Mouse (Mus musculus) liver (tissue): ENCODE data around the gene Mt3.
"Not testable (repeated sequence)": the region's sequence is repeated elsewhere in the genome, so short reads cannot be mapped to it uniquely, and the experiment has no call there.

Experiments used
- DNase-seq: peaks from one replicate; pipeline ENCODE4 v3.0.0-alpha.2; 2020; ENCODE audit warnings: mixed read lengths

The Mt3 gene

GRCm38 (mm10) chr8:94152513-94153300 lies at the start of gene Mt3:
Gene Mt3, plus strand, starts transcription at chr8:94152607.
- peak; percentile 65 for DNase-seq

DNA sequence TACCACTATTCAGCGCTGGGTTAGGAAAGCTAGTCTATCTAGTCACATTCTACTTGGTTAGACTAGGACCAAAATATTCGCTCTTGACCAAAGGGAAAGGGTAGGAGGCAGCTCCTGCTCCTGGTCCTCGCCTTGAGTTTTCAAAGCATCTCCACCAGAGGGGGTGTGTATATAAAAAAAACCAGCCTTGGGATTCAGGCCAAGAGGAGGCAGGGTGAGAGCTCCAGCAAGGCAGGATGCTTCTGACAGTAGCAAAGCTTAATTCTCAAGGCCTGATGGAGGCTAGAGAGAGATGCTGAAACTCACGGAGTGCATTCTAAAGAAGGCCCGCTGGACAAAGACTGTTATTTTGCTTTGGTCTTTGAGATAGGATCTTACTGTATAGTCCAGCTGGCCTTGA lies 48.3 kb upstream of the Mt3 start:
- no peak for DNase-seq

DNA sequence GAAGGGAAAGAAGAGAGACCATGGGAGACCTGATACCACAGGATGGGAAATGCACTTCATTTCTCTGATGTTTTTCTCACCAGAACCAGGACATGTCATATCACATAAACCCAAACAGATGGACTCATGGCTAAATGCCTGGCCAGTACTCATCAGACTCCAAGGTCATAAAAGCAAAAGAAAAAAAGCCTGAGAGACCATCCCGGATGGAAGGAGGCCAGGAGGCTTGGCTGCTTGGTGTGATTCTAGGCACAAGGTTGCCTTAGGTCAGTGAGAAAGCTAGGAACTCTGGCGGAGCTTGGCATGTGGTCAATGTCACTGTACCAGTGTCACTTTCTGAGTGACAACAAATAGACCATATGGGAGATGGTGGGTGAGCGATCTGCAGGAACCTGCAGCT lies 44.5 kb upstream of the Mt3 start:
- no peak for DNase-seq

GRCm38 (mm10) chr8:94109396-94109795 lies 43.0 kb upstream of the Mt3 start:
- DNase-seq, result peak; percentile 86

DNA sequence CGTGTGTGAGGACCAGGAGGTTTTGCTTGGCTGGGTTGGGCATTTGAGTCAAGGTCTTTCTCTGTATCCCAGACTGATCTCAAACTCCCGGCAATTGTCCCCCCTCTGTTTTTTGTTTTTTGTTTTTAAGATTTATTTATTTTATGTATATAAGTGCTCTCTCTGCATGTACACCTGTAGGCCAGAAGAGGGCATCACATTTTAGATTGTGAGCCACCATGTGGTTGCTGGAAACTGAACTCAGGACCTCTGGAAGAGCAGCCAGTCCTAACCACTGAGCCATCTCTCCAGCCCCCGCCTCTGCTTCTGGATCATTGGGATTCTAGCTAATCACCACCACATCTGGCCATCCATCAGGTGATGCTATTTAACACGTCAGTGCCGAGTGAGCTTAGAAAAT lies 42.6 kb upstream of the Mt3 start:
- DNase-seq, result peak; percentile 20

DNA sequence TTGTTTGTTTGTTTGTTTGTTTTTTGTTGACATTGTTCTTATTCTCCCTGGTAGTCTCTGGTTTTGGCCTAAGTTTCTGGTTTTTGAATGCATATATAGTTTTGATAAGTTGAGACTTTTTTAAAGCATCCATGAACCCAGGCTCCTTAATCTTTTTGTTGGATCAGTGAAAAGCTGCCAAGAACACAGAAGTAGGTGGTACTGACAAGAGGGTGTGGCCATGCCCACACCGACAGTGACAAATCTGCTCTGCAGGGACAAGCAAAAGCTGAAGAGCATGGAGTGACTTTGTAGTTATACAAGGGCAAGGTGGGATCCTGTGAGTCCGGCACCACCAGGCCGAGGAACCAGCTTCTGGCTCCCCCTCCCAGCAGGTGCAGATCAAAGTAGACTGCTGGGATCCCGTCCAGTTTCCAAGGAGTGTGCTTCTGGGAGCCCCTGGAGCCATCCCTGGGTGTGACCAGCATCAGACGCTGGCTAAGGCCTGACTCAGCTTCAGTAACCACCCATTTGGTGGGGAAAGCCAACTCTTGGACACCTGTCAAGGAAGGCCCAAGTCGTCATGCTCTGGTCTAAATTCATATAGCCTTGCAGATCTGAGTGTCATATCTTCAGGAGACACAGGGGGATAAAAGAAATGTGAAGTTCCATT lies 41.8 kb upstream of the Mt3 start:
- peak; percentile 52 for DNase-seq

DNA sequence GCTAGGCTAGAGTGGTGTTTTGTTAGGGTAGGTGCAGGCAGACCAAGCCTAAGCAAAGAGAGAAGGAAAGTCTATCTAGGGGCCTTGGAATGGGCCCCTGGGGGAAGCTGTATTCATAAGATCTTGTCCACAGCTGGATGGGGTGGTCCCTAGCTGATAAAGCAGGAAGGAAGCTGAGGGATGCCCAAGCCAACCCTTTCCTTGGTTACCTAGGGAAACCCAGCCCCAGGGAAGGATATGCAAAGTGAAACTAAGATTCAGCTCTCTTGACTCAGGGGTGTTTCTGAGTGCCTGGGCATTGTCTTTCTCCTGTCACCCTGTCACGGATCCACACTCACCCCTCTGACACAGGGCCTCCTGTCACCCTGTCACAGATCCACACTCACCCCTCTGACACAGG lies 39.0 kb upstream of the Mt3 start:
- no peak for DNase-seq

DNA sequence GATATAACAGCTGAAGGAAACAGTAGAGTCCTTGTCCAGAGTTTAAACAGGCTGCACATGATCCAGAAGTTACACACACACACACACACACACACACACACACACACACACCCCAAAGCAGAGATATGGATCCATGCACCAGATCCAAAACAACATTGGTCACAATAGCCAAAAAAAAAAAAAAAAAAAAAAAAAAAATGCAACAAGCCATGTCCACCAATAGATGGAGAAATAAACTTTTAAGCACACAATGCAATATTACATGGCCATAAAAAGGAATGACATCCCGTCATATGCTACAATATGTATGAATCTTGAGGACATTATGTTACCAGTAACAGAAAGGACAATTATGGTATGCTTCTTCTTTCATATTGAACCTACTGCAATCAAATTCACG lies 38.4 kb upstream of the Mt3 start:
- DNase-seq, result no peak

DNA sequence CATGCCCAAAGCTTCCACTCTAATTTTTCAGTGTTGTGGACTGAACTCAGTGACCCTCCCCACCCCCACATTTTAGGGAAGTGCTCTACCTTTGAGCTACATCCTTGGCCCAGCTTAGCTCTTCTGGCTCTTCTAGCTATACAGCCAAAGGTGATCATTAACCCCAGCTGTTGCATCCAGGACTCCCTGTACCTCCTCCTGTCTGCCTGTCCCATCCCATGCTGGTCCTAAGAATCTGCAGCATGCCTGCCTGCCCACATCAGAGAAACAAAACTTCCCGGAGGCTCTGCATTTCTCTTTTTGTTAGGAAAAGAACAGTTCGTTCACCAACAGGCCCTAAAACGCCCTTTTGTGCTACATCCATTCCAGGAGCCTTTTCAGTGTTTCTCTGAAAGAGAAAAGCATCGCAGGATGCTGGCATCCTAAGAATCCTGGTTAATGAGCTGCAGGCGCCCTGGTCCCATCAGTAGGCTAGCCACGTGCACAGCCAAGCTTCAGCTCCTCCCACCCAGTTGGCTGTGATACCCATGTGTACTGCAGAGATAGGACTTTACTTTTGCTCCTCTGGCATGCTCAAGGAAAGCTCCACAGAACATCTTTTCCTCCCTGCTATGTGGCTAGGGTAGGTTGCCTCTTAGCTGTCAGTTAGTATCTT lies 33.5 kb upstream of the Mt3 start:
- peak; percentile 75 for DNase-seq

- DNase-seq, result no peak
Observed at GRCm38 (mm10) chr8:94121625-94122024, 30.8 kb upstream of the Mt3 start.

DNA sequence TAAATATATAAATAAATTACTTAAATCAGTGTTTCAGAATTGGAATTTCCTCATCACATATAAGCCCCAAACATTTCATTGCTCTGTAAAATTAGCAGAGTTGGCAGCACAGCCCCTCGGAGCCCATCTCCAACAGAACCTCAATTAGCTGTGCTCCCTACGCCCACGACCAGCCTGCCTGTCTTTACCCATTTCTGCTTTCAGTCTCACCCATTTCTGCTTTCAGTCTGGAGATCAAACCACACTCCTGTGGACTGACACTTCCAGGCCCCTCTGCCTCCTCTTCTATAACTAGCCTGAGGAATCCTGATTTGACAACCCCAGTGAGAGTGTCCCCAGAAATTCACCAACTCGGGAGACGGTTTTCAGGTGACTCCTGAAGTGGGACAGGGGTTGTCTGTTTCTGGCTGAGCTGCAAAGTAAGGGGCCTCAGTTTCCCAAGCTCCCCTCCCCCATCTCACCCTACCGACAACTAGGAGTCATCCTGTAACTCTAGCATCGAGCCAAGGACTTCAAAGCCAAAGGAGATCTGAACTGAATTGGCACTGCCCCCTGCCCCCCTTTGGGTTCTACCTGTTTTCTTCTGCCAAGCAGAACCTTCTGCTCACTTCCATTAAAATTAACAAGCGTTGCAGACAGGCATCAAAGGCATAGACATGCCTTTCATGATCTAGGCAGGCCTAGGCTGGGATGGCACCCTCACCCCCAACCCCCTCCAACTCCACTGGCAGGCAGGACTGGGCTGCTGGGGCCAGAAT lies 29.5 kb upstream of the Mt3 start:
- DNase-seq, result no peak

DNA sequence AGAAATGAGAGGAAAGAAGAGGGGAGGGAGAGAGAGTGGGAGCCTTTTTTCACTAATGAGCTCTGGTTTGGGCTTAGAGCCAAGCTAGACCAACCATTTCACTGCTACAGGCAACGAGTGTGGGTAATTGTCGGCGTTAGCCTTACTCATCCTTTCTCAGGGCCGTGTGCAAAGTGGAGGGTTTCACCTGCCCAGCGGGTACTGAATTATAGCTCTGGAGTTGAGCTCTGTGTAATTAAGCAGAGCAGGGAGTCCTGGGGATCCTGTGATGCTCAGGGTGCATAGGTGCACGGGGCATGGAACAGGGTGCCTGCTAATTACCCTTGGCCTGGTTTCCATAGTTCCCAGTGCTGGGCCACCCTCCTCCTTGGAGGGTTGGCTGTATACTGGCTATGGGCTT lies 24.7 kb upstream of the Mt3 start:
- no peak for DNase-seq

DNA sequence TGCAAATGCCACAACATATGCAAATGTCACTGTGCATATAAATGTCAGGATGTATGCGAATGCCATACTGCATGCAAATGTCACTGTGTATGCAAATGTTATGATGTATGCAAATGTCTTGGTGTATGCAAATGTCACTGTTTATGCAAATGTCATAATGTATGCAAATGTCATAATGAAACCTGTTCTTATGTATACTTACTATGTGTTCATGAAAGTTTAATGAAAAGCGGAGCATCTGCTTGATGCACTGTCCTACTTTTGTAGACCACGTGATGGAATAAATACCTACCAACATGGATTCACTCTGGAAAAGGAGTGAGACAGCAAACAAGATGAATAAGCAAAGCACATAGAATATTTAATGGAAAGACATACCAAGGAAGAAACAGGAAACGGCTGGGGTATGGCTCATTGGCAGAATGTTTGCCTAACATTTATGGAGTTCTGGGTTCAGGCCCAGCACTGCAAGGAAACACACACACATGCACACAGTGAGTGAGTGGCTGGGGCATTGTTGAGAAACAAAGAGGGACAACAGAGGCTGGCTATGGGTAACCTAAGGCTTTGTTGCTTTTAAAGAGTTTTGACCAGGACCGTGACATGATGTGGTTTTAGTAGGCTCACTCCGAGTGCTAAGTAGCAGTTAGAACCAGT lies 23.1 kb upstream of the Mt3 start:
- no peak for DNase-seq

- no peak for DNase-seq
Observed at GRCm38 (mm10) chr8:94130126-94130525, 22.3 kb upstream of the Mt3 start.

DNA sequence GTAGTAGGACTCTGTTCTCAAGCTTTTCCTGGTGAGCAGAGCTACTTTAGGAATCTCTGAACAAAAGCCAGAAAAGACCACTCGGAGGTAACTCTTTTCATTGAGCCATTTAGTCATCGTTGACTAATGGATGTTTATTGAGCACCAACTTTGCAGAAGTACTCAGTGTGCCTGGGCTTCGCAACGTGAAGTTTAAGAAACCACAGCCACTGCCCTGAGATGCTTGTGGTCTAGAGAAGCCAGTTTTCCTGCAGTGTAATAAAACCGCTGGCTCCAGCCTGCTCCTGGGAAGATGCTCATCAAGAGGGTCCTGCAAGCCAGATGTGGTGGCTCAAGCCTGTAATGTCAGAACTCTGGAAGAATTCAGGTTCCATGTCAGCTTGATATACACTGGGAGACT lies 20.3 kb upstream of the Mt3 start:
- no peak for DNase-seq

GRCm38 (mm10) chr8:94134601-94135000 lies 17.8 kb upstream of the Mt3 start:
- not testable (repeated sequence) for DNase-seq

DNA sequence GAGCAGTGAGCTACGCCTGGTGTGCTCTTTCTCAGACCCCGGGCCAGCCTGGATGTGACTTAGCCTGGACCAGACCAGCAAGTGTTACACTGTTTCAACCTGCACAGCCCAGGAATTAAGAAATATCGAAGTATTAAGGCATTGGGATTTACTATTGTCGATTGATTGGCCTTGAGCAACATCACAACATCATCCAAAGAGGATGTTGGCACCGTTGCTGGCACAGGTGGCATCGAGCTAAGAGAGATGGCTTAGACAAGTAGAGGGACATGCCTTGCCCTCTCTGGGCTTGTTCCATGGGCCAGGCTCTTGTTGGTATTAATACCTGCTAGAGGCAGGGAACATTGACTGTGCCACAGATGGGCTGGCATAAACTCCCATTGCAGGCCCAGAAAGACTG lies 16.9 kb upstream of the Mt3 start:
- DNase-seq, result no peak

- DNase-seq, result no peak
Observed at GRCm38 (mm10) chr8:94136192-94136591, 16.2 kb upstream of the Mt3 start.

DNA sequence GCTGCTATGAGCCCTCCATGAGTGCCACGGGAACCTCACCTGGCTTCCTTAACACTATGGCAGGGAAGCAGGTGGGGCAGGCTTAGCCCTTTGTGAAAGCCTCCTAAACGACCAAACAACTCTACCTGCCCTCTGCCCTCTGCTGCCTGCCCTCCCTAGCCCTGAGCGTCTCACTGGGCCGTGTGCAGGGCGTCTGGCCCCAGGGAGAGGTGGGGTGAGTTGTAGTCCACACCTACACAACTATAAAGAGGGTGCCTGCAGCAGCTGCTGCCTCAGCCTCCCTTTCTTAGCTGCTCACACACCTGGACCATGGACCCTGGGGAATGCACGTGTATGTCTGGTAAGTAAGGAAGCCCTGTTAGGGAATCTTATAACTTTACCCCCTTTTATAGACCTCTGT lies 15.5 kb upstream of the Mt3 start, which contains the start of gene Mt4:
Gene Mt4 (plus strand): TSS at position 265 of the 400 bp plus-strand sequence.
- DNase-seq, result no peak

GRCm38 (mm10) chr8:94140266-94140795 lies 12.1 kb upstream of the Mt3 start:
- no peak for DNase-seq

DNA sequence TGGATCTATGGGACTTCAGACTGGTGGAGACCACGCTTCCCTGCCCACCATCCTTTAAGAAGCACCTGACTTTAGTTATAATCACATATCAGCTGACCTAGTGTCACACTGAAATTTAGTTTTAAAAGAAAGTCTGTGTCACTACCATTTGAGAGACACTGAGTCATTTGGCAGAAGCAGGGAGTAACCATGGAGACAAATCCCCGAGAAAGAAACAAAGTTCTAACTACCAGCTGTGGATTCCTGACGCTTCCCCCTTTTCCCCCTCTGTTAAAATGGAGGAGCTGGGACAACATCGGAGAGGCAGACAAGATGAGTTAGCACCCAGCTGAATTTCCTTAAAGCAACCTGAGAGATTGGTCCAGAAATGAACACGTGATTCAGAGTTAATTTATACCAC lies 4.2 kb upstream of the Mt3 start:
- DNase-seq, result no peak

DNA sequence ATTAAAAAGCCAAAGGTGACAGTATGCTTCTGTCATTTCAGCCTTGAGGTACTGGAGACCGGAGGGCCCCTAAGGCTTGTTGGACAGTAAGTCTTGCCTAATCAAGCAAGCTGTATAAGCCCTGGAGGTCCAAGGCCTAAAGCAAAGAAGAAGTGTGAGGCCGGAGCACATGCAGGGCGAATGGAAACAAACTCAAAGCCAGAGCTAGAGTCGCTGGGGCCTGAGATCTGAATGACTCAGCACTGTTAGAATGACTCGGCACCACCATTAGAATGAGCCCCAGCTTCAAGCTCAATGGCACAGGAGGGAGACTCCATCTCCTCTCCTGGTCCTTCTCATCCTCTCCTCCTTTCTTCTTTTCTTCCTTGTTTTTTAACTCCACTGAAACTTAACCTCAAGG lies 1.5 kb upstream of the Mt3 start:
- DNase-seq, result peak; percentile 76
